Mouse (Mus musculus) hindbrain, postnatal 0 days (tissue): Measurements from ENCODE around the gene Scd4. TPM values are rescaled to one million over a fixed set of nuclear protein-coding genes. Genes with fewer than 3 reads are reported as not detected.

Source experiments
- ATAC-seq: fragments of 200-750 bp; cut with Nextera tagmentation; 2 replicates; pipeline ENCODE4 v1.8.0; 2017; ENCODE audit warnings: mild to moderate bottlenecking, moderate TSS enrichment, moderate library complexity
- DNase-seq: peaks from one replicate; pipeline ENCODE4 v3.0.0-alpha.2; 2015; ENCODE audit warnings: low spot score
- H3K27ac ChIP-seq: fragments of 300-500 bp; sonication (generic); 2 replicates; pipeline ENCODE4 v1.5.1; 2014; ENCODE audit warnings: mild to moderate bottlenecking
- H3K27me3 ChIP-seq: fragments of 300-500 bp; sonication (generic); 2 replicates; pipeline ENCODE4 v1.6.1; 2014; ENCODE audit warnings: low read length, mixed read lengths; ENCODE audit not compliant: insufficient read depth
- H3K36me3 ChIP-seq: fragments of 300-500 bp; sonication (generic); 2 replicates; pipeline ENCODE4 v1.6.1; 2014; ENCODE audit warnings: low read length, mixed read lengths; ENCODE audit not compliant: insufficient read depth
- H3K4me1 ChIP-seq: fragments of 300-500 bp; sonication (generic); 2 replicates; pipeline ENCODE4 v1.6.1; 2014; ENCODE audit warnings: antibody characterized with exemption, low read length, mixed read lengths; ENCODE audit not compliant: insufficient read depth
- H3K4me2 ChIP-seq: fragments of 300-500 bp; sonication (generic); 2 replicates; pipeline ENCODE4 v1.6.1; 2014; ENCODE audit warnings: low read depth, mild to moderate bottlenecking, low read length, moderate library complexity, mixed read lengths
- H3K4me3 ChIP-seq: fragments of 300-500 bp; sonication (generic); 2 replicates; pipeline ENCODE4 v1.5.1; 2014; ENCODE audit warnings: low read length
- H3K9ac ChIP-seq: fragments of 300-500 bp; sonication (generic); replicated peaks from 2 replicates; pipeline ENCODE4 v1.6.1; 2014; ENCODE audit warnings: mild to moderate bottlenecking, low read length, moderate library complexity, mixed read lengths
- H3K9me3 ChIP-seq: fragments of 300-500 bp; sonication (generic); 2 replicates; pipeline ENCODE4 v1.6.1; 2016; ENCODE audit warnings: low read length, mixed read lengths
- CTCF ChIP-seq: IDR thresholded peaks from 2 replicates; pipeline ENCODE4 v1.5.1; 2016; ENCODE audit warnings: antibody characterized with exemption, control low read depth, low read depth
- WGBS: fragments of 180-500 bp; shearing (Covaris S2); extraction: QIAGEN DNeasy Blood & Tissue Kit; methylation state at CpG from one replicate; pipeline ENCODE4 v1.1.7; 2014; 5-methylcytosine and 5-hydroxymethylcytosine counted together
- microRNA-seq, 2 experiments: library from miRNA; unstranded; fragments of <30 nt; microRNA quantifications; one replicate each; pipeline ENCODE4; 2016
- polyA plus RNA-seq: library from polyadenylated mRNA; unstranded; fragments of >200 nt; fragmentation: Nextera tagmentation; extraction: Ambion mirVana; gene quantifications from 2 replicates; pipeline ENCODE4 v1.2.1, GENCODE M21; 2015
- total RNA-seq: library from RNA; depleted of rRNA; stranded (reverse); fragments of >200 nt; gene quantifications from 2 replicates; pipeline ENCODE4 v1.2.3, GENCODE M21; 2014; rRNA removed

Gene Scd4
- total and polyA plus RNA-seq, 2 experiments from 2014 or later, result 0.09 to 0.84 TPM

GRCm38 (mm10) chr19:44393962-44394422, 61.1 kb downstream of the Scd4 start:
- no peak for TF ChIP-seq CTCF
- no peak overlapping the region for H3K27ac ChIP-seq
- no peak overlapping the region for H3K4me2 ChIP-seq
- H3K36me3 ChIP-seq, result peaks cover 13% of the 10 kb centered on the region; the same call in 1 of the 2 replicates
- no peak for DNase-seq
- no peaks in the 10 kb centered on the region for H3K9me3 ChIP-seq
- H3K4me3 ChIP-seq, result no peak overlapping the region
- peaks cover 2% of the 10 kb centered on the region; the same call in 1 of the 2 replicates for H3K4me1 ChIP-seq
- H3K9ac ChIP-seq, result no peak overlapping the region
- no peak for ATAC-seq
- no peaks in the 10 kb centered on the region for H3K27me3 ChIP-seq
- 81% methylated on average over 5 of the region's 5 CpGs for WGBS

GRCm38 (mm10) chr19:44394972-44395371, 62.1 kb downstream of the Scd4 start:
- Histone ChIP-seq H3K9me3 (no peaks in the 10 kb centered on the region), H3K27ac (no peak overlapping the region), H3K4me2 (no peak overlapping the region), H3K4me3 (no peak overlapping the region), H3K36me3 (peaks cover 18% of the 10 kb centered on the region), H3K9ac (no peak overlapping the region), H3K4me1 (no peaks in the 10 kb centered on the region), H3K27me3 (no peaks in the 10 kb centered on the region)
- ATAC-seq (no peak), DNase-seq (no peak)
- TF ChIP-seq CTCF, result no peak
- 86% methylated on average over 7 of the region's 7 CpGs for WGBS

Small RNAs within 50 kb of the gene (microRNA-seq; reads per million reads assigned to microRNA genes)
- 0 to 0.18 reads per million in 2 experiments for gene Mir5114

Other genes starting within 250 kb of the Scd4 start
- gene Chuk, start 225.6 kb upstream of the Scd4 start, total RNA-seq, result 38.3 and 43.3 TPM in 2 replicates
- gene Chuk, start 225.6 kb upstream of the Scd4 start, polyA plus RNA-seq, result 32.7 and 33.8 TPM in 2 replicates
- gene Cwf19l1, start 197.2 kb upstream of the Scd4 start, total RNA-seq, result 10.7 and 36.4 TPM in 2 replicates
- 24.3 and 27.3 TPM in 2 replicates for gene Cwf19l1, start 197.2 kb upstream of the Scd4 start, polyA plus RNA-seq
- 31.9 and 32.0 TPM in 2 replicates for gene Bloc1s2, start 186.6 kb upstream of the Scd4 start, total RNA-seq
- gene Bloc1s2, start 186.6 kb upstream of the Scd4 start, polyA plus RNA-seq, result 187 and 188 TPM in 2 replicates
- gene Pkd2l1, start 140.7 kb upstream of the Scd4 start, total RNA-seq, result 0.84 and 1.1 TPM in 2 replicates
- gene Pkd2l1, start 140.7 kb upstream of the Scd4 start, polyA plus RNA-seq, result 0.33 and 0.69 TPM in 2 replicates
- 0.31 and 2.7 TPM in 2 replicates for gene Scd3, start 129.8 kb upstream of the Scd4 start, total RNA-seq
- gene Scd3, start 129.8 kb upstream of the Scd4 start, polyA plus RNA-seq, result 4.7 and 4.8 TPM in 2 replicates
- 1,071 and 1,235 TPM in 2 replicates for gene Scd2, start 39.4 kb upstream of the Scd4 start, total RNA-seq
- gene Scd2, start 39.4 kb upstream of the Scd4 start, polyA plus RNA-seq, result 274 and 291 TPM in 2 replicates
- 57.9 and 67.3 TPM in 2 replicates for gene Scd1, start 74.8 kb downstream of the Scd4 start, total RNA-seq
- gene Scd1, start 74.8 kb downstream of the Scd4 start, polyA plus RNA-seq, result 11.7 and 13.2 TPM in 2 replicates
- gene Wnt8b, start 160.4 kb downstream of the Scd4 start, total RNA-seq, result 0.14 and 1.4 TPM in 2 replicates
- not detected in 2 replicates for gene Wnt8b, start 160.4 kb downstream of the Scd4 start, polyA plus RNA-seq
- gene Sec31b, start 212.8 kb downstream of the Scd4 start, total RNA-seq, result 0.36 and 0.63 TPM in 2 replicates
- gene Sec31b, start 212.8 kb downstream of the Scd4 start, polyA plus RNA-seq, result 0.32 and 0.33 TPM in 2 replicates
- not detected in 2 replicates for gene Gm20538, start 219.7 kb downstream of the Scd4 start, total RNA-seq
- gene Gm20538, start 219.7 kb downstream of the Scd4 start, polyA plus RNA-seq, result not detected in 2 replicates
- gene Ndufb8, start 222.3 kb downstream of the Scd4 start, total RNA-seq, result 500 and 558 TPM in 2 replicates
- 932 and 959 TPM in 2 replicates for gene Ndufb8, start 222.3 kb downstream of the Scd4 start, polyA plus RNA-seq
- gene Hif1an, start 229.8 kb downstream of the Scd4 start, total RNA-seq, result 10.2 and 12.7 TPM in 2 replicates
- 18.1 and 19.4 TPM in 2 replicates for gene Hif1an, start 229.8 kb downstream of the Scd4 start, polyA plus RNA-seq